Mouse (Mus musculus) urinary bladder, postnatal 25 days (tissue): ENCODE data around the gene Olfr521.
"Not testable (repeated sequence)": the region's sequence is repeated elsewhere in the genome, so short reads cannot be mapped to it uniquely, and the experiment has no call there.

Source experiments
- DNase-seq: peaks from one replicate; pipeline ENCODE4 v3.0.0; 2022; ENCODE audit warnings: low spot score

Olfr521 gene

DNA sequence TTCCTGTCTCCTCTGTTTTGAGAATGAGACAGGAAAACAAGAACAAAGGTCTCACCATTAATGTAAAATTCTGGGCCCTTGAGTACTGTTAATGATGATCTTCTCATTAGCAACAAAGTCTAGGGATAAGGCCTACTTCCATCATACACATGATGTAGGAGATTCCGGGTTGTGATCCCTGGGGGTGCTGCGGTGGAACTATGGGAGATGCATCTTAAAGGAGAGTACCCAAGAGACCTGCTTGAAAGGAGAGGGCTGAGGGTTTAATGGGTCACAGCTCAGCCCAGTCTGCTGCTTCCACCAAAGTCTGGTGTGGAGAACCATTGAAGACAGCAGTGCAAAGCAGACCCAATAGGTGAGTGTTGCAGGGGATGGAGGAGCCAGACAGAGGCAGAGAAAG is at the start of gene Olfr521:
TSS of gene Olfr521 (plus strand) at position 301 of the 400 bp plus-strand sequence.
- DNase-seq: no peak

DNA sequence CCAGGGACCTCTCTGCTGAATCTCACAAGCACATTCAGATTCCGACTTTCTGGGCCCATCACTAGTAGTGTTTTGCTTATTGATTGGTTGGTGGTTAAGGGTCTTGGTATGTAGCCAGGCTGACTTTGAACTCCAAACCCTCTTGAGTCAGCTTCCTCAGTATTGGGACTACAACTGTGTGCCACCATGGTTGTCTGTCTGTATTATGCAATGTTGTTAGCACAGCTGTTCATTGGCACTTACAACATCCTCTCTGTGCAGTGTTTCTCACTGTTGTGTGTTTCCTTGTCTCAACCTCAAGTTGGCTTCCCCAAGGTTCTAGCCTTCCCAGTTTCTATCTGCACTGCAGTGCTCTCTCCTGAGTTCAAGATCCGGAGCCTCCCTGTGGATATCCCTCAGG is 46.8 kb upstream of the Olfr521 start:
- DNase-seq: no peak

DNA sequence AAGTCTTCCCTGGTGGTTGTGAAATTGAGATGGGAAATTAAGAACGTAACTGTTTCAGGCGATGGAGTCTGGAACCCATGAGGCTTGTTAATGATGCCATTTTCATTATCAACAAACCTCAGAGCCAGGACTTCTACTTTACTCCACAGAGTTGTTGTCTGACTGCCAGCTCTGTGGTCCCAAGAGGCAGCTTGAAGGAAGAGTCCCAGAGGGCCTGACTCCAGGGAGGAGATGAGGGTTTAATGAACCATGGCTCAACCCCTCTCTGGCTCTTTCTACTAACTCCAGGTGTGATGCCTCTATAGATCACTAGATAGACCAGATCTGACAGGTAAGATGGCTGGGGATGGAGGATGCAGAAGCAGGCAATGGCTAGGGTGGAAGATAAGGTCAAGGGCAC is 33.3 kb upstream of the Olfr521 start, which contains the start of gene Olfr520:
TSS of gene Olfr520 (plus strand) at position 301 of the 400 bp plus-strand sequence.
- no peak for DNase-seq

DNA sequence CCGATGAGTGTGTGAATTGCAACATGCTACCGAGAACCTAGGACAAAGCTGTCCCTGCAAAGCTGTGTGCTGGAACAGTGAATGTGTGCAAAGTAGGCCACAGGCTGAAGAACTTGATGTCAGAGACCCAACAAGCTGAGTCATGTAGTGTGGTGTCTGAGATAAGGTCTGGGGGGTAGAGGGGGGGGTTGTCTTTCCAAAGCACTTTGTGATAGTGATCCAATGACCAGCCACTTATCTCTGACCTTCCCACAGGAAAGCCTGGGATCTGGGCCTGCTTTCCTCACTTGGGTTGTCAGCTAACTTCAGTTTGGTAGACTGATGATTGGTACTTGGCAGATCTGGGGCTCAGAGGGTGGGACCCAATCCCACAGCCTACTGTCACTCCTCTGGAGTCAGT is 28.7 kb upstream of the Olfr521 start:
- no peak for DNase-seq

DNA sequence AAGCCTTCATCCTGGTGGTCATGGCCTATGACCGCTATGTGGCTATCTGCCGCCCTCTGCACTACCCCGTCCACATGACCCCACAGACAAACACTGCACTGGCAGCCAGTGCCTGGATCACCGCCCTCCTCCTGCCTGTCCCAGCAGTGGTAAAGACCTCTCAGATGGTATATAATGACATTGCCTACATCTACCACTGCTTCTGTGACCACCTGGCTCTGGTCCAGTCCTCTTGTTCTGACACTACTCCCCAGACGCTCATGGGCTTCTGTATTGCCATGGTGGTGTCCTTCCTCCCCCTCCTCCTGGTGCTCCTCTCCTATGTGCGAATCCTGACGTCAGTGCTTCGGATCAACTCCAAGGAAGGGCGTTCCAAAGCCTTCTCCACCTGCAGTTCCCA is 27.8 kb upstream of the Olfr521 start:
- not testable (repeated sequence) for DNase-seq

DNA sequence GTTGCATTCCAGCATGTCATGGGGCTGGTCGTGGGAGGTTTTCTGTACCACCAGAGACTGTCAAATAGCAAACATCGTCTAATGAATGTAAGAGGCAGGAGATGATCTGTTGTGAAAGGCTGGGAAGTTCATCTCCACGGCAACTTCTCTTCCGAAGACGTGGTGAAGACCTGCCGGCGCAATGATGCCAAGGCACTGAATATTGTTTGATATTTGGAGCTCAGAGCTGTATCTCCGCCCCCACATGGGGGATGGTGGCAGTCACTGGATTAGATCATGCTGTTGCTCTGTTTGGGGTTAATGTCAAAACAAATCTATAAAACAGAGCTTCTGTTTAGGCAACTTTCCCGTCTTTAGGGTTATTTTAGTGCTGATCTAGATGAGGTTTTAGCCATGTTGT is 24.0 kb upstream of the Olfr521 start:
- no peak for DNase-seq

- no peak for DNase-seq
These were observed 18.1 kb downstream of the Olfr521 start for GRCm38 (mm10) chr7:99781385-99781784.

DNA sequence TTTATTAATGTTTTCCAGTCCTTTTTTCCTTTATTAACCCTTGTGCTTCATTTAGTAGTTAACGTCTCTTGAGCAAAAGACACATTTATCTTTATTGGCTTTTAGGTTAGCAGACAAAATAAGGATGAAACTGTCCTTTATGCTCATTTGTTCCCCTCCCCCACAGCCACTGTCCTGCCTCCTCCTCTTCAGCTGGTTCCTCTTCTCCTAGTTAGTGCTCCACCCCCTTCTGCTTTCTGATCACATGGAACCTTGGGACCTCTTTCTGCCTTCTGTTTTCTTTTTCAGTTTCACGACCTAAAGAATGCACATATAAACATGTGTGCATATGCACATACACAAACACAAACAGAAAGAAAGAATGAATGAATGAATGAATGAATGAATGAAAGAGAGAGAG is 18.6 kb downstream of the Olfr521 start:
- no peak for DNase-seq

GRCm38 (mm10) chr7:99783421-99783820 is 20.1 kb downstream of the Olfr521 start:
- DNase-seq: no peak

GRCm38 (mm10) chr7:99785553-99785952 is 22.2 kb downstream of the Olfr521 start:
- DNase-seq: no peak

GRCm38 (mm10) chr7:99786774-99787173 is 23.5 kb downstream of the Olfr521 start:
- no peak for DNase-seq

GRCm38 (mm10) chr7:99787935-99788334 is 24.6 kb downstream of the Olfr521 start:
- DNase-seq: no peak

- DNase-seq: no peak
These were observed 25.3 kb downstream of the Olfr521 start for GRCm38 (mm10) chr7:99788563-99788962.

DNA sequence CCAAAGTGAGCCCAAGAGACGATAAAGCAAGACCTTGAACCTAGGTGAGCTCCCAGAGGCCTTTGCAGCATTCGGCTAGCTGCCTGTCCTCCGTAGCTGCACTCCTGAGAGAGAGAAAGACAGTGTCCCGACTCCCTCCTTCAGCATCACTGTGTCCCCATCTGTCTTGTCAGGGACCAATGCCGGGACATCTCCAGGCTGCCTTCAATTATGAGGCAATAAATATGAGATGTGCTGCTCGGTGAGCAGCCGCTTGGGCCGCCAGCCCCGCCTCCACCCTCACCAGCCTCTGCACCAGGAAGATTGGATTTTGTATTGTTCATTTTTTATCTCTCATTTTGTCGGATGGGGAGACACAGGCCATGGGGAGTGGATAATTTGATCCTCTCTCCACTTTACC is 27.5 kb downstream of the Olfr521 start:
- DNase-seq: no peak

DNA sequence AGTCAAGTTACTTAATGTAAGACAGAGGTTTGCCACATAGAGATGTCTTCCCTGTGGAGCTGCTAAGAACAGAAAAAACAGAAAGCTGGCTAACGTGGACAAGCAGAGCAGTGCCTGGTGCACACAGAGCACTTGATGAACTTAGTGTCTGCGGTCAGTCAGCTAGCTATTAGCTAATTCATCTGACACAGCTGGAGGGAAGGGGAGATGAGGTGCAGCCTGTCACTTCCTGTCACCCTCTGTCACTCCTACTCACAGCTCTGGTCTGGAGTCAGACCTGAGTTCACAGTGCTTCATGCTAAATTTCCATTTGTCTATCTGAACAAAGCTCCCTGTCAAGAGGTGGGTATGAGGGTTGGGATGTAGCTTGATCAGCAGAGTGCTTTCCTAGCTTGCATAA is 30.8 kb downstream of the Olfr521 start:
- no peak for DNase-seq

DNA sequence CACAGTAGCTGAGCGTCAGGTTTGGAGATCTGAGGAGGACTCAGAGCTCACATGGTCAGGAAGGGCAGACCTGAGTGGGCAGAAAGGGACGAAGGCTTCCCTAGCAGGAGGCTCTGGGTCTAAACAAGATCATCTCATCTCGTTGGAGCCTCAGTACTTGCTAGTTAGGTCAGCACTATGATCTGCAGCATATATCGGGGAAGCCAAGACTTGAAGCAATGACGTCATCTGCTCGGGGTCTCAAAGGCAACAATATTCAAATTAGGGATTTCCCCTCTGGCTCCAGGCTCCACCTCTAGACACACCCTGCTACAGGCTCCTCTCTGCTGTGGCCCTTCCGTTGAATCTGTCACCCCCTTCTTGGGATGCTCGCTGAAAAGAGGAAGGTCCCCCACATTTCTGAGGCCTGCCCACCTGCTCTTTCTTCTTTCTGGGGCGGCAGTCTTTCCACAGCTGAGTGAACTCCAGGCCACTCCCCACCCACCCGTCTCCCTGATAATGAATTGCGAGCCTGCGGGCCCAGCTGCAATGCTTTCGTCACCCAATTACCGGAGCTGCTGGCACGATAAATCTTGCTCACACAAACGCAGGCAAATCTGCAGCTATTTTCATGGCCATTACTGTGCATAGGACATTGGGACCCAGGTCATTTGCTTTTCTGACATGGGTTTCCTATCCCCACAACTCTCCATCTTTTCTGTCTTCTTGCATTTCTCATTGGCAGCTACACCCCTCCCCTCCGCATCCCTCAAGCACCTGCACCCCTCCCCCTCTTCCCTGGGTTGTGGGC is 32.1 kb downstream of the Olfr521 start:
- DNase-seq: no peak

- DNase-seq: no peak
These were observed 33.2 kb downstream of the Olfr521 start for GRCm38 (mm10) chr7:99796471-99796870.

- no peak for DNase-seq
These were observed 34.0 kb downstream of the Olfr521 start for GRCm38 (mm10) chr7:99797261-99797660.

DNA sequence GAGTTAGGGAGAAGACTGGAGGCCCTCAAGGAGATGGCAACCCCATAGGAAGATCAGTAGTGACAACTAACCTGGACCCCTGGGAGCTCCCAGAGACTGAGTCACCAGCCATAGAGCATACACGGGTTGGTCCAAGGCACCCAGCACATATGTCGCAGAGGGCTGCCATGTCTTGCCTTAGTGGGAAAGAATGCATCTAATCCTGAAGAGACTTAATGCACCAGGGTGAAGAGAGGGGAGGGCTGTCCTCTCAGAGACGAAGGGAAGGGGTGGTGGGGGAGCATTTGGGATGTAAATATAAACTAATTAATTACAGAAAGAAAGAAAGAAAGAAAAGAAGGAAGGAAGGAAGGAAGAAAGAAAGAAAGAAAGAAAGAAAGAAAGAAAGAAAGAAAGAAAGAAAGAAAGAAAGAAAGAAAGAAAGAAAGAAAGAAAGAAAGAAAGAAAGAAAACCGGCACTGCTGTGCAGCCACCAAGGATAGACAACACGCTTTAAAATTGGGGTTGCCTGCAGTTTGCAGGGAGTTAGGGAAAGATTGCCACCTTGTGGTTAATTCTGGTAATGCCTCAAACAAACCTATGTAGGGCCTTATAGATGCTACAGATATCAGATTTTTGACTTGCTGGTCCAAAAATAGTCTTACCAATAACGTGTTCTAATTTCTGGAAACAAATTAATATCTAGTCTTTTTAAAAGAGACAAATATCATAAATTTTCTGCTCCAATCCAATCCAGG is 34.8 kb downstream of the Olfr521 start:
- DNase-seq: peak; percentile 62

- no peak for DNase-seq
These were observed 35.8 kb downstream of the Olfr521 start for GRCm38 (mm10) chr7:99799118-99799517.

- DNase-seq: no peak
These were observed 40.2 kb downstream of the Olfr521 start for GRCm38 (mm10) chr7:99803535-99803934.

DNA sequence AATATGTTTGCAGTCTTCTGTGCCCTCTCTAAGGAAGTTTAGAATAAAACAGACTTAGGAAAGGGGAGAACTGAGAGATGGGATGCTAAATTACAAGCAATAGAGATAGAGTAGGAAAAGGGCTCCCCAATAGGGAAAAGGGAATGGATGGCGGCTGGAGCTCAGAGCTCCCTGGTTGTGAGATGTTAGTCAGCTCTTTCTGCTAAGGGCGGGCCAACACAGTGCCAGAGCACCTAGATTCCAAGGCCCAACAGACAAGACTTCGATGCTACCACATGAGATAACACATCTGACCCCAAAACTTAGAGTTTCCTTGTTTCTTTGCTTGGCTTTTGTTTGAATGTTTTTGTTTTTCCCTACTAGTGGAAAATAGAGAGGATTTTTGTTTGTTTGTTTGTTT is 40.7 kb downstream of the Olfr521 start:
- DNase-seq: not testable (repeated sequence)

DNA sequence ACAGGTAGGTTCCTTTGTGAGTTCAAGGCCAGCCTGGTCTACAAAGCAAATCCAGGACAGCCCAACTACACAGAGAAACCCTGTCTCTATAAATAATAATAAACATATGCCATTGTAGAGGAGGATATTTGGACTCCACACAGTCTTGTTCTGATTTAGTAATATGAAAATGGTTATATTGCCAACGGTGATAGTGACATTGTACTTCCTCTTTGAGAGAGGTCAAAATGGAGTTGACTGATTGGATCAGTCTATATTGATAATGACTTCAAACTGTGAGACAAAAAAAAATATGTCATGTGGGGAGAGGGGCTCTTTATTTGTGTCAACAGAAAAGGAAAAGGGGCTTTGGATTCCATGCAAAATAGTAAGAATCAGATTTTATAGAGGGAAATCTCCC is 42.0 kb downstream of the Olfr521 start:
- no peak for DNase-seq
